Mouse (Mus musculus): ENCODE data around the gene Gal3st2. TPM values are rescaled to one million over a fixed set of nuclear protein-coding genes. Genes with fewer than 3 reads are reported as not detected.
"Not testable (repeated sequence)": the region's sequence is repeated elsewhere in the genome, so short reads cannot be mapped to it uniquely, and the experiment has no call there.

Gal3st2 gene
- total and polyA plus RNA-seq, 2 experiments from 2014 or later, result not detected

GRCm38 (mm10) chr1:93825105-93825674 is 35.9 kb upstream of the Gal3st2 start:
- peak; percentile 51 for TF ChIP-seq CTCF (IDR thresholded peaks at IDR 0.05)

GRCm38 (mm10) chr1:93825771-93826539 is 35.2 kb upstream of the Gal3st2 start:
- Histone ChIP-seq H3K9ac (replicated peaks; ENCODE audit: low read length, poor library complexity, severe bottlenecking) (peak overlapping the region; percentile 65), H3K27me3 (ENCODE audit: insufficient read depth, low read length) (no peaks in the 10 kb centered on the region), H3K36me3 (ENCODE audit: insufficient read depth, low read length) (no peaks in the 10 kb centered on the region), H3K4me1 (ENCODE audit: insufficient read depth, low read length) (no peaks in the 10 kb centered on the region), H3K4me2 (ENCODE audit: low read depth, low read length, poor library complexity, severe bottlenecking) (peak overlapping the region; percentile 80), H3K27ac (ENCODE audit: low read depth, low read length) (peak overlapping the region; percentile 95), H3K4me3 (ENCODE audit: low read depth, low read length) (peak overlapping the region; percentile 50), H3K9me3 (ENCODE audit: low read length) (no peaks in the 10 kb centered on the region)
- peak; percentile 9 for DNase-seq (ENCODE audit: low spot score)
- 44% methylated on average over 27 of the region's 27 CpGs for WGBS
- ATAC-seq (ENCODE audit: low FRiP score), result peak; percentile 48
- peak; percentile 46 for TF ChIP-seq CTCF (IDR thresholded peaks at IDR 0.05)

More at GRCm38 (mm10) chr1:93825105-93825674, 35.9 kb upstream of the Gal3st2 start:
- peak overlapping the region; percentile 50 for H3K4me3 ChIP-seq (ENCODE audit: low read depth, low read length)
- no peaks in the 10 kb centered on the region for H3K4me1 ChIP-seq (ENCODE audit: insufficient read depth, low read length)
- no peaks in the 10 kb centered on the region for H3K27me3 ChIP-seq (ENCODE audit: insufficient read depth, low read length)
- 2% methylated on average over 30 of the region's 30 CpGs for WGBS
- no peaks in the 10 kb centered on the region for H3K9me3 ChIP-seq (ENCODE audit: low read length)
- no peaks in the 10 kb centered on the region for H3K36me3 ChIP-seq (ENCODE audit: insufficient read depth, low read length)
- peak overlapping the region; percentile 80 for H3K4me2 ChIP-seq (ENCODE audit: low read depth, low read length, poor library complexity, severe bottlenecking)
- peak; percentile 97 for DNase-seq (ENCODE audit: low spot score)
- peak; percentile 93 for ATAC-seq (ENCODE audit: low FRiP score)
- H3K9ac ChIP-seq (replicated peaks; ENCODE audit: low read length, poor library complexity, severe bottlenecking), result peak overlapping the region; percentile 65
- H3K27ac ChIP-seq (ENCODE audit: low read depth, low read length), result peak overlapping the region; percentile 95

- Histone ChIP-seq H3K4me3 (ENCODE audit: low read depth, low read length) (no peak overlapping the region), H3K27ac (ENCODE audit: low read depth, low read length) (0 out of 2 replicates have a peak overlapping the region, but pooled peaks have one; percentile 95)
Observed at GRCm38 (mm10) chr1:93826540-93826835, 34.6 kb upstream of the Gal3st2 start.

GRCm38 (mm10) chr1:93832754-93833360 is 28.2 kb upstream of the Gal3st2 start:
- H3K36me3 ChIP-seq (ENCODE audit: insufficient read depth, low read length); H3K9me3 ChIP-seq (ENCODE audit: low read length); H3K9ac ChIP-seq (replicated peaks; ENCODE audit: low read length, poor library complexity, severe bottlenecking); H3K27ac ChIP-seq (ENCODE audit: low read depth, low read length); H3K4me3 ChIP-seq (ENCODE audit: low read depth, low read length); DNase-seq (ENCODE audit: low spot score); H3K27me3 ChIP-seq (ENCODE audit: insufficient read depth, low read length); H3K4me1 ChIP-seq (ENCODE audit: insufficient read depth, low read length); ATAC-seq (ENCODE audit: low FRiP score); H3K4me2 ChIP-seq (ENCODE audit: low read depth, low read length, poor library complexity, severe bottlenecking): not testable (repeated sequence)
- peak; percentile 44 for TF ChIP-seq CTCF (IDR thresholded peaks at IDR 0.05)
- 79% methylated on average over 2 of the region's 4 CpGs for WGBS

More at GRCm38 (mm10) chr1:93826540-93826835, 34.6 kb upstream of the Gal3st2 start:
- DNase-seq (ENCODE audit: low spot score) (no peak), ATAC-seq (ENCODE audit: low FRiP score) (no peak)
- 95% methylated on average over 9 of the region's 9 CpGs for WGBS
- no peak for TF ChIP-seq CTCF (IDR thresholded peaks at IDR 0.05)
- no peaks in the 10 kb centered on the region for H3K27me3 ChIP-seq (ENCODE audit: insufficient read depth, low read length)
- no peak overlapping the region; the same call in 1 of the 2 replicates for H3K4me2 ChIP-seq (ENCODE audit: low read depth, low read length, poor library complexity, severe bottlenecking)
- no peaks in the 10 kb centered on the region for H3K36me3 ChIP-seq (ENCODE audit: insufficient read depth, low read length)
- no peak overlapping the region for H3K9ac ChIP-seq (replicated peaks; ENCODE audit: low read length, poor library complexity, severe bottlenecking)
- H3K9me3 ChIP-seq (ENCODE audit: low read length), result no peaks in the 10 kb centered on the region
- H3K4me1 ChIP-seq (ENCODE audit: insufficient read depth, low read length), result no peaks in the 10 kb centered on the region

- Histone ChIP-seq H3K9ac (replicated peaks; ENCODE audit: low read length, poor library complexity, severe bottlenecking) (no peak overlapping the region), H3K9me3 (ENCODE audit: low read length) (no peaks in the 10 kb centered on the region), H3K4me1 (ENCODE audit: insufficient read depth, low read length) (no peaks in the 10 kb centered on the region), H3K36me3 (ENCODE audit: insufficient read depth, low read length) (0 out of 2 replicates have a peak, but pooled peaks cover 8% of the 10 kb centered on the region), H3K27ac (ENCODE audit: low read depth, low read length) (no peak overlapping the region), H3K4me3 (ENCODE audit: low read depth, low read length) (no peak overlapping the region), H3K27me3 (ENCODE audit: insufficient read depth, low read length) (no peaks in the 10 kb centered on the region), H3K4me2 (ENCODE audit: low read depth, low read length, poor library complexity, severe bottlenecking) (no peak overlapping the region)
- no peak for ATAC-seq (ENCODE audit: low FRiP score)
- TF ChIP-seq CTCF (IDR thresholded peaks at IDR 0.05), result no peak
- no peak for DNase-seq (ENCODE audit: low spot score)
- 82% methylated on average over 7 of the region's 7 CpGs for WGBS
Observed at GRCm38 (mm10) chr1:93834671-93835150, 26.4 kb upstream of the Gal3st2 start.
